Mouse (Mus musculus): ENCODE data around the gene Pqlc3. TPM values are rescaled to one million over a fixed set of nuclear protein-coding genes. Genes with fewer than 3 reads are reported as not detected.

Gene Pqlc3
- polyA plus RNA-seq (2015; fragmentation: Nextera tagmentation; extraction: Ambion mirVana), result 4.3 and 5.0 TPM in 2 replicates

GRCm38 (mm10) chr12:16999739-17000497, at the start of gene Pqlc3:
Gene Pqlc3, minus strand, starts transcription at chr12:17000408.
- Histone ChIP-seq H3K27ac (no peak within 1 kb of the TSS), H3K4me1 (replicated peaks; ENCODE audit: insufficient read depth, low read length) (peaks cover 5% of the 10 kb centered on the region; the same call in 1 of the 2 replicates), H3K36me3 (ENCODE audit: insufficient read depth, low read length) (no peaks in the 10 kb centered on the region), H3K4me3 (replicated peaks; ENCODE audit: low read depth, low read length) (peak within 1 kb of the TSS; percentile 52), H3K9ac (ENCODE audit: low read depth, low read length) (peak within 1 kb of the TSS; percentile 43), H3K27me3 (ENCODE audit: insufficient read depth, low read length) (no peaks in the 10 kb centered on the region), H3K4me2 (ENCODE audit: low read length) (peak within 1 kb of the TSS; percentile 81), H3K9me3 (replicated peaks; ENCODE audit: low read length) (no peaks in the 10 kb centered on the region)
- TF ChIP-seq CTCF (IDR thresholded peaks at IDR 0.05; ENCODE audit: low read depth), result no peak
- ATAC-seq (replicated peaks; ENCODE audit: low FRiP score, low read depth) (peak; percentile 90), DNase-seq (ENCODE audit: low spot score) (peak; percentile 89)
- WGBS, result 3% methylated on average over 57 of the region's 57 CpGs

GRCm38 (mm10) chr12:17049796-17050195, 49.6 kb upstream of the Pqlc3 start:
- H3K27ac ChIP-seq, result no peak overlapping the region
- WGBS, result 87% methylated on average over 1 of the region's 1 CpGs
- H3K9me3 ChIP-seq (replicated peaks; ENCODE audit: low read length), result no peaks in the 10 kb centered on the region
- ATAC-seq (replicated peaks; ENCODE audit: low FRiP score, low read depth) (no peak), DNase-seq (ENCODE audit: low spot score) (peak; percentile 14)
- H3K27me3 ChIP-seq (ENCODE audit: insufficient read depth, low read length), result no peaks in the 10 kb centered on the region
- H3K36me3 ChIP-seq (ENCODE audit: insufficient read depth, low read length), result no peaks in the 10 kb centered on the region
- TF ChIP-seq CTCF (IDR thresholded peaks at IDR 0.05; ENCODE audit: low read depth), result peak; percentile 34
- H3K4me1 ChIP-seq (replicated peaks; ENCODE audit: insufficient read depth, low read length), result no peaks in the 10 kb centered on the region
- H3K9ac ChIP-seq (ENCODE audit: low read depth, low read length), result no peak overlapping the region
- H3K4me2 ChIP-seq (ENCODE audit: low read length), result no peak overlapping the region
- no peak overlapping the region for H3K4me3 ChIP-seq (replicated peaks; ENCODE audit: low read depth, low read length)

GRCm38 (mm10) chr12:17048979-17049612, 48.9 kb upstream of the Pqlc3 start:
- no peak for TF ChIP-seq CTCF (IDR thresholded peaks at IDR 0.05; ENCODE audit: low read depth)
- no peak for ATAC-seq (replicated peaks; ENCODE audit: low FRiP score, low read depth)

GRCm38 (mm10) chr12:17043311-17043710, 43.1 kb upstream of the Pqlc3 start:
- H3K9ac ChIP-seq (ENCODE audit: low read depth, low read length), result no peak overlapping the region
- H3K36me3 ChIP-seq (ENCODE audit: insufficient read depth, low read length), result no peaks in the 10 kb centered on the region
- no peak overlapping the region for H3K4me2 ChIP-seq (ENCODE audit: low read length)
- DNase-seq (ENCODE audit: low spot score) (no peak), ATAC-seq (replicated peaks; ENCODE audit: low FRiP score, low read depth) (no peak)
- no peak for TF ChIP-seq CTCF (IDR thresholded peaks at IDR 0.05; ENCODE audit: low read depth)
- H3K27me3 ChIP-seq (ENCODE audit: insufficient read depth, low read length), result no peaks in the 10 kb centered on the region
- 47% methylated on average over 5 of the region's 5 CpGs for WGBS
- H3K4me3 ChIP-seq (replicated peaks; ENCODE audit: low read depth, low read length), result no peak overlapping the region
- H3K9me3 ChIP-seq (replicated peaks; ENCODE audit: low read length), result no peaks in the 10 kb centered on the region
- H3K27ac ChIP-seq, result no peak overlapping the region
- no peaks in the 10 kb centered on the region for H3K4me1 ChIP-seq (replicated peaks; ENCODE audit: insufficient read depth, low read length)

More at GRCm38 (mm10) chr12:17048979-17049612, 48.9 kb upstream of the Pqlc3 start:
- Histone ChIP-seq H3K27ac (no peak overlapping the region), H3K4me2 (ENCODE audit: low read length) (no peak overlapping the region), H3K36me3 (ENCODE audit: insufficient read depth, low read length) (no peaks in the 10 kb centered on the region), H3K4me3 (replicated peaks; ENCODE audit: low read depth, low read length) (no peak overlapping the region), H3K9me3 (replicated peaks; ENCODE audit: low read length) (no peaks in the 10 kb centered on the region), H3K27me3 (ENCODE audit: insufficient read depth, low read length) (no peaks in the 10 kb centered on the region), H3K9ac (ENCODE audit: low read depth, low read length) (no peak overlapping the region), H3K4me1 (replicated peaks; ENCODE audit: insufficient read depth, low read length) (no peaks in the 10 kb centered on the region)
- 65% methylated on average over 7 of the region's 7 CpGs for WGBS
- DNase-seq (ENCODE audit: low spot score), result no peak

GRCm38 (mm10) chr12:17040567-17040966, 40.4 kb upstream of the Pqlc3 start:
- no peak overlapping the region for H3K9ac ChIP-seq (ENCODE audit: low read depth, low read length)

GRCm38 (mm10) chr12:17039415-17039814, 39.2 kb upstream of the Pqlc3 start:
- no peaks in the 10 kb centered on the region for H3K27me3 ChIP-seq (ENCODE audit: insufficient read depth, low read length)
- H3K9ac ChIP-seq (ENCODE audit: low read depth, low read length), result no peak overlapping the region
- H3K4me2 ChIP-seq (ENCODE audit: low read length), result no peak overlapping the region
- DNase-seq (ENCODE audit: low spot score) (no peak), ATAC-seq (replicated peaks; ENCODE audit: low FRiP score, low read depth) (no peak)
- no peak for TF ChIP-seq CTCF (IDR thresholded peaks at IDR 0.05; ENCODE audit: low read depth)
- no peak overlapping the region for H3K27ac ChIP-seq
- H3K36me3 ChIP-seq (ENCODE audit: insufficient read depth, low read length), result no peaks in the 10 kb centered on the region
- no peaks in the 10 kb centered on the region for H3K9me3 ChIP-seq (replicated peaks; ENCODE audit: low read length)
- no peaks in the 10 kb centered on the region for H3K4me1 ChIP-seq (replicated peaks; ENCODE audit: insufficient read depth, low read length)
- 73% methylated on average over 2 of the region's 2 CpGs for WGBS
- no peak overlapping the region for H3K4me3 ChIP-seq (replicated peaks; ENCODE audit: low read depth, low read length)

More at GRCm38 (mm10) chr12:17040567-17040966, 40.4 kb upstream of the Pqlc3 start:
- ATAC-seq (replicated peaks; ENCODE audit: low FRiP score, low read depth), result no peak
- Histone ChIP-seq H3K36me3 (ENCODE audit: insufficient read depth, low read length) (no peaks in the 10 kb centered on the region), H3K4me2 (ENCODE audit: low read length) (no peak overlapping the region), H3K4me1 (replicated peaks; ENCODE audit: insufficient read depth, low read length) (no peaks in the 10 kb centered on the region), H3K9me3 (replicated peaks; ENCODE audit: low read length) (no peaks in the 10 kb centered on the region), H3K4me3 (replicated peaks; ENCODE audit: low read depth, low read length) (no peak overlapping the region), H3K27ac (no peak overlapping the region), H3K27me3 (ENCODE audit: insufficient read depth, low read length) (no peaks in the 10 kb centered on the region)
- no peak for DNase-seq (ENCODE audit: low spot score)
- WGBS, result 41% methylated on average over 1 of the region's 1 CpGs
- TF ChIP-seq CTCF (IDR thresholded peaks at IDR 0.05; ENCODE audit: low read depth), result no peak
